Mouse (Mus musculus) right cerebral cortex, postnatal 14 days (tissue): Measurements from ENCODE around the gene Dkk3.
"Not testable (repeated sequence)": the region's sequence is repeated elsewhere in the genome, so short reads cannot be mapped to it uniquely, and the experiment has no call there.

Experiments
- DNase-seq: peaks from one replicate; pipeline ENCODE4 v3.0.0; 2022

The Dkk3 gene

GRCm38 (mm10) chr7:112165593-112165992, 6.7 kb upstream of the Dkk3 start:
- no peak for DNase-seq

GRCm38 (mm10) chr7:112165032-112165431, 6.2 kb upstream of the Dkk3 start:
- DNase-seq = not testable (repeated sequence)

- no peak for DNase-seq
Measured at GRCm38 (mm10) chr7:112164430-112164829, 5.6 kb upstream of the Dkk3 start.

GRCm38 (mm10) chr7:112159835-112160234, 978 bp upstream of the Dkk3 start:
- DNase-seq = no peak

- DNase-seq = no peak
Measured at GRCm38 (mm10) chr7:112158316-112158741, 528 bp downstream of the Dkk3 start.

- DNase-seq = no peak
Measured at GRCm38 (mm10) chr7:112157584-112158315, 1.1 kb downstream of the Dkk3 start.

GRCm38 (mm10) chr7:112155194-112155593, 3.7 kb downstream of the Dkk3 start:
- DNase-seq = no peak

- DNase-seq = no peak
Measured at GRCm38 (mm10) chr7:112154445-112154844, 4.4 kb downstream of the Dkk3 start.

GRCm38 (mm10) chr7:112149113-112149512, 9.7 kb downstream of the Dkk3 start:
- no peak for DNase-seq

- DNase-seq = no peak
Measured at GRCm38 (mm10) chr7:112147979-112148378, 10.9 kb downstream of the Dkk3 start.

GRCm38 (mm10) chr7:112144646-112145179, 14.1 kb downstream of the Dkk3 start:
- DNase-seq = no peak

- no peak for DNase-seq
Measured at GRCm38 (mm10) chr7:112143978-112144377, 14.9 kb downstream of the Dkk3 start.

- no peak for DNase-seq
Measured at GRCm38 (mm10) chr7:112143090-112143500, 15.8 kb downstream of the Dkk3 start.

GRCm38 (mm10) chr7:112142616-112143015, 16.2 kb downstream of the Dkk3 start:
- DNase-seq = no peak

GRCm38 (mm10) chr7:112140725-112141124, 18.1 kb downstream of the Dkk3 start:
- DNase-seq = no peak

GRCm38 (mm10) chr7:112138509-112139405, 20.1 kb downstream of the Dkk3 start:
- DNase-seq = no peak

GRCm38 (mm10) chr7:112138168-112138508, 20.7 kb downstream of the Dkk3 start:
- no peak for DNase-seq

GRCm38 (mm10) chr7:112136537-112136936, 22.3 kb downstream of the Dkk3 start:
- no peak for DNase-seq

GRCm38 (mm10) chr7:112135161-112135560, 23.7 kb downstream of the Dkk3 start:
- no peak for DNase-seq

GRCm38 (mm10) chr7:112133277-112133676, 25.6 kb downstream of the Dkk3 start:
- DNase-seq = no peak

GRCm38 (mm10) chr7:112132005-112132404, 26.9 kb downstream of the Dkk3 start:
- DNase-seq = no peak

GRCm38 (mm10) chr7:112130660-112131059, 28.2 kb downstream of the Dkk3 start:
- DNase-seq = no peak

GRCm38 (mm10) chr7:112129851-112130250, 29.0 kb downstream of the Dkk3 start:
- DNase-seq = no peak

GRCm38 (mm10) chr7:112128810-112129209, 30.0 kb downstream of the Dkk3 start:
- DNase-seq = no peak
